Mouse (Mus musculus) macrophage (primary cell): ENCODE results near the gene Hnrnpm. TPM values are rescaled to one million over a fixed set of nuclear protein-coding genes. Genes with fewer than 3 reads are reported as not detected.
"Not testable (repeated sequence)": the region's sequence is repeated elsewhere in the genome, so short reads cannot be mapped to it uniquely, and the experiment has no call there.

Experiments used
- H3K27ac ChIP-seq: fragments of 350-480 bp; formaldehyde crosslinking; 2 replicates; pipeline ENCODE4 v1.9.0; 2021
- H3K36me3 ChIP-seq: fragments of 350-480 bp; formaldehyde crosslinking; 2 replicates; pipeline ENCODE4 v1.9.0; 2021; ENCODE audit errors: inconsistent target
- H3K4me3 ChIP-seq: fragments of 350-480 bp; formaldehyde crosslinking; 2 replicates; pipeline ENCODE4 v1.9.0; 2021; ENCODE audit errors: inconsistent target
- H3K79me2 ChIP-seq: fragments of 350-480 bp; formaldehyde crosslinking; 2 replicates; pipeline ENCODE4 v1.9.0; 2021; ENCODE audit errors: inconsistent target
- WGBS: methylation state at CpG from one replicate; pipeline ENCODE4 v1.1.7; 2026; ENCODE audit warnings: inconsistent platforms; ENCODE audit not compliant: missing documents; 5-methylcytosine and 5-hydroxymethylcytosine counted together
- polyA plus RNA-seq: library from polyadenylated mRNA; stranded (reverse); fragments of 250-400 nt; gene quantifications from 3 replicates; pipeline ENCODE4 v1.2.4, GENCODE M21; 2018; ENCODE audit warnings: inconsistent platforms
- total RNA-seq, 78 experiments: library from RNA; depleted of rRNA; stranded (reverse); fragments of 250-400 nt; gene quantifications; 1 replicate in 9 of 78; 2 replicates in 24 of 78; 3 replicates in 43 of 78; 4 replicates in 2 of 78; pipeline ENCODE4 v1.2.4; 2018; ENCODE audit warnings: inconsistent platforms in 56 of 78

The Hnrnpm gene
- 1,000 to 10,000 TPM in 2 of 26 experiments, 100 to 1,000 TPM in 24; 632 to 1,038 (median 821) TPM for total RNA-seq (2018; cell fraction: chromatin; rRNA removed)
- 100 to 1,000 TPM; 104 to 184 (median 143) TPM for total RNA-seq (2018; cell fraction: cytosol; rRNA removed)
- 100 to 1,000 TPM; 322 to 672 (median 460) TPM for total RNA-seq (2018; cell fraction: nucleus; rRNA removed)
- 138 to 351 TPM (median 174 TPM) in 3 replicates for polyA plus RNA-seq

DNA sequence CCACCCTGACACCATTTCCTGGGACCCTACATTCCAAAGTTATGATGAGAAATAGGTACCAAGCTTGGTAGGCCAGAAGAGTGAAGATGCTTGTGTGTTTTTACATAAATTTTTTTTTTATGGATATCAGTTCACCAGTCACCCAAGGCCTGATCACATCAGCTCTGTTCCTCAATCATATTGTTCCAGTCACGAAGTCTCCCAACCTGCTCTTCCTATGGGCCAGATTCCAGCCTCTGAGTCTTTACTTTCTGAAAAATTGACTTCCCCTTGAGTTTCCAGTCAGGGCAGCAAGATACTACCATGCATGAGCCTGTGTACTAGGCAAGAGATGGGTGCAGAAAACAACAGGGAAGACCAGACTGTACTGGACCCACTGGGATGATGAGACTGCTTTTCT lies at the start of gene Hnrnpm:
Gene Hnrnpm, minus strand, starts transcription at position 101 of the 400 bp plus-strand sequence.
- 100% methylated on average over 1 of the region's 1 CpGs for WGBS
- peaks cover 4% of the 10 kb centered on the region; the same call in 1 of the 2 replicates for H3K36me3 ChIP-seq
- peaks cover 34% of the 10 kb centered on the region for H3K79me2 ChIP-seq
- peak within 1 kb of the TSS; percentile 71 for H3K4me3 ChIP-seq
- H3K27ac ChIP-seq: 0 out of 2 replicates have a peak within 1 kb of the TSS, but pooled peaks have one; percentile 25

DNA sequence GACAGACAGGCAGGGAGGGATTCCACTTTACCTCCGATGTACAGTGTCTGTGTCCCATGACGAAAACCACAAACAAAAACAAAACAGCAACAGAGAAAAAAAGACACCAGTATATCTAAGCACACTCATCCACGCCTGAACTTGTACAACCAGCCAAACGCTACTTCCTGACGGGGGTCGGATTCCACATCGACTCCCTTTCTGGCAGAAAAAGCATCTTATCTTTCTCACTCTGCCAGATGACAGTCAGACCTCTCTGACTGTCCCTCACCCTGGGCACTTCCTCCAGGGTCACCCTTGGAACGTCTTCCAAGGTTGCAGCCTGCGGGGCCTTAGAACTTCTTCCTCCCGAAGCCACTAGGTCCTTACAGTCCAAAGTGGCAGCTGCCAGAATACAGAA lies 46.9 kb upstream of the Hnrnpm start:
- 94% methylated on average over 10 of the region's 10 CpGs for WGBS
- H3K27ac ChIP-seq, H3K36me3 ChIP-seq, H3K4me3 ChIP-seq, H3K79me2 ChIP-seq: not testable (repeated sequence)

DNA sequence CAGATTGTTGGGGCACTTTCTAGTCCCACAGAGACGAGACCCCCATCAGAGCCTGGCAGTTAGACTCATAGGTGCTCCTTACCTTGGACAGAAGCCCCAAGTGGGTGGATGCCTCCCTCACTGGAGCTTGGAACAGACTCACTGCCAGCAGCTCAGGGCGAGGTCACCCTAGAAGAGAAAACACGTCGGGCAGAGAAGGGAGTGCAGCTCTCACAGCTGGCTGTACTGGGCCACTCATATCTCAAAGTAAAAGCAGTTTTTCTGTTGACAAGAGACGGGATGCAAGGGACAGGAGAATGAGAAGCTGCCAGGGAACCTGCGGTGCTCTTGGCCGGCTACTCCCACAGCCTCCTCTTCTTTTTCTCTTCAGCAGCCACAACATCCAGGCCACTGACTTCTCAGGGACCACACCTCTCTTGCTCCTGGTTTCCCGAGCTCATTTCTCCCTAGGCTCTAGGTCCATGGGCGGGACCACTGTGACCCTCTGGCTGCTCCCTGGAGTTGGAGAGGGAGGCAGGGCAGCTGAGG lies 46.0 kb upstream of the Hnrnpm start:
- not testable (repeated sequence) for H3K27ac ChIP-seq, H3K79me2 ChIP-seq, H3K36me3 ChIP-seq, H3K4me3 ChIP-seq
- WGBS: 94% methylated on average over 9 of the region's 9 CpGs

DNA sequence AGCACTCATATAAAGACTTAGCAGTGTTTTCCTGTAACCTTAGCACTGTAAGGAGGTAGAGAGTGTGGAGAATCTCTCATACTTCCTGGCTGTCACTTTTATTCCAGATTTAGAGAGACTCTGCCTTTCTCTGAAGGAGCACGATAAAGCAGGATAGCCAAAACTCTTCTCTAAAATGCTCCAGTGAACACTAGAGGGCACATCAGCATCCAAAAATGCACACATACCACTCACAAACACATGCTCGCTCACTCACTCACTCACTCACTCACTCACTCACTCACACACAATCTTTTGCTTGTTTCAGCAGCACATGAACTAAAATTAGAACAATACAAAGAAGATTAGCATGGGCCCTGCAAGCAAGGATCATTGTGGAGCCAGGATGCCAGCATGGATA lies 42.6 kb upstream of the Hnrnpm start:
- H3K36me3 ChIP-seq: no peaks in the 10 kb centered on the region
- WGBS: 42% methylated on average over 2 of the region's 2 CpGs
- no peak overlapping the region for H3K27ac ChIP-seq
- no peak overlapping the region for H3K4me3 ChIP-seq
- no peaks in the 10 kb centered on the region for H3K79me2 ChIP-seq

DNA sequence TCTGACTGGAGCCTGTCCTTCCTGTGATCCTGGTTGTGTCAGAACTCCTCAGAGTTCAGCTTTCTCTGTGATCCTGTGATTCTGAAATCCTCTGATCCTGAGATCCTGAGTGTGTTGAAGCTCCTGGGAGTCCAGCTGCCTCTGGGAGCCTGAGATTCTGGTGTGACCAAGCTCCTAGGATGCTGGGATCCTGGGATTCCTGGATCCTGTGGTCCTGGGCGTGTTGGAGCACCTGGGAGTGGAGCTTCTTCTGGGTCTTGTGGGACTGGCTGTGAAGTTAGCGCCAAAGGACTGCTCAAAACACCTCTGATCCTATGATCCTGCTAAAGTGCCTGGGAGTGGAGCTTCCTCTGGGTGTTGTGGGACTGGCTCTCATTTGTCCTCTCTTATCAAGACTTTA lies 41.7 kb upstream of the Hnrnpm start:
- Histone ChIP-seq H3K79me2 (no peaks in the 10 kb centered on the region), H3K36me3 (no peaks in the 10 kb centered on the region), H3K27ac (no peak overlapping the region), H3K4me3 (no peak overlapping the region)
- 86% methylated on average over 2 of the region's 2 CpGs for WGBS

DNA sequence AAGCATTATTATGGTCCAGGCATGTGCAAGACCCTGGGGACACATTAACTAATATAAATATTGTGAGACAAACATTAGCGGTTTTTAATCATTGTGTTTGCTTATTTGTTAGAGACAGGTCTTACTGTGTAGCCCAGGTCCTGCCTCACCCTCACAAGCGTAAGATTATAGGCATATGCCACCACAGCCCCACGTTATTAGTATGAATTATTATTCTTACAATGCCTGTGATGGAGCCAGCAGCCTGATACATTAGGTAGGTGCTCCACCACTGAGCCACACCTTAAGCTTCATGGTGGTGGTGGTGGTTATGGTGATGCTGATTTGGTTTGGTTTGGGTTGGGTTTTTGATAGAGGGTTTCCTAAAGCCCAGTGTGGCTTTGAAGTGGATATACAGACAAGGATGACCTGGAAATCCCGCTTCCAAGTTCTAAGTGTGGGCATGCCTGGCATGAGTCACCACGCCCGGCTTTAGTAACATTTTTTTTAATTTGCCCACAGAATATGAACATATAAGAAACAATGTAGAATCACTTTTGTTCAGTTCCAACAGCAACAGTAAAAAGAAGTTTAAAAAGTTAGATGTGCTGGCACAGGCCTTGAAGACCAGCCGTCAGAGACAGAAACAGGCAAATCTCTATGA lies 33.2 kb upstream of the Hnrnpm start:
- WGBS: 95% methylated on average over 7 of the region's 7 CpGs
- H3K27ac ChIP-seq: no peak overlapping the region
- H3K36me3 ChIP-seq: no peaks in the 10 kb centered on the region
- peaks cover 22% of the 10 kb centered on the region; the same call in 1 of the 2 replicates for H3K79me2 ChIP-seq
- H3K4me3 ChIP-seq: no peak overlapping the region

DNA sequence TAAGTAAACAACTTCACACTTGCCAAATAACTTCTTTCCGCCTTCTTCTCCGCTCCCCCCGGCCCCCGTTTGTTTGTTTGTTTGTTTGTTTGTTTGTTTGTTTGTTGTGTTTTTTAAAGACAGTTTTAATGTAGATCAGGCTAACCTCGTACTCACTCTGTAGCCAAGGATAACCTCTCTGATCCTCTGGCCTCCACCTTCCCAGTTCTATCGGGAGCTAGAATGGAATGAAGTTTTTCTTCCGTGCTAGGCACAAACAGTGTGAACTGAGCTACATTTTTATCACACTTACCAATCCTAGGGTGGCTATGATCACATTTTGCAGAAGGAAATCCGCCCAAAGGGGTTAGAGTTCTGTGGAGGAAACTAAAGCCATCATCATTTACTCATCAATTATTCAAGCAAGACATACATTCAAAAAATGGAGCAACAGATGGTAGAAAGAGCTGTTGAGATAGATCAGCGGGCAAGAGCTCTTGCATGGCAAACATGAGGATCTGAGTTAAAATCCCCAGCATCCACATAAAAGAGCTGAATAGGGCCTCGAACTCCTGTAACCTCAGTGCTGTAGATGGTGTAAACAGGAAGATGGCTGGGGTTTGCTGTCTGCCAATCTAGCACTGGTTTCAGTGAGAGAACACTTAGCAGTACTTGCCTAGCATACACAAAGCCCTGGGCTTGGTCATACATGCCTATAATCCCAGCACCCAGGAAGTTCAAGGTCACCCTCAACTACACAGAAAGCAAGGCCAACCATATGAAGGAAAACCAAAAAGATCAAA lies 32.5 kb upstream of the Hnrnpm start:
- H3K4me3 ChIP-seq: no peak overlapping the region
- WGBS: 60% methylated on average over 10 of the region's 10 CpGs
- no peaks in the 10 kb centered on the region for H3K36me3 ChIP-seq
- H3K27ac ChIP-seq: no peak overlapping the region
- peaks cover 29% of the 10 kb centered on the region; the same call in 1 of the 2 replicates for H3K79me2 ChIP-seq

DNA sequence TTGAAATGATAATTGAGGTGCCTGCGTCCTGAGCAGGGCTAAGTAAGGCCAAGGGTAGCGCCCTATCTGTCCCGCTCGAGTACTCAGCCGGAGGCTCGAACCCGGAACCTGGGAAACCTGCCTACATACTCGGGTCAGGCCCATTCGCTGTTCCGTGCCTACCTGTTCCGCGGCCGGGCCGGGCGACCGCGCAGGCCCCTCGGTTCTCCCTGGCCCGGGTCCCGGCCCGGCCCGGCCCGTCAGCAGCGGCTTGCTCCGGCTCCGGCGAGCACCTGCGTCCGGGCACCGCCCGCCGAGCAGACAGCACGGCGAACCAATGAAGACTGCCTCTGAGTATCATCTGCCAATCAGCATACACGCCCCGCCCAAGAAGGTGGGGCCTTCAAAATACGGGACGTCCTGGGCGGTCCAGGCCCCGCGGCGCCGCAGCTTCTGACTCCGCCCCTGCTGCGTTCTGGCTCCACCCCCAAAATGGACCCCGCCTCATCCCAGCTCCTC lies 31.8 kb upstream of the Hnrnpm start, which contains the start of gene March2:
Gene March2, minus strand, starts transcription at position 287 of the 498 bp plus-strand sequence.
- WGBS: under 1% methylated on average over 35 of the region's 46 CpGs
- Histone ChIP-seq H3K4me3 (peak within 1 kb of the TSS; percentile 93), H3K27ac (peak within 1 kb of the TSS; percentile 29; the same call in 1 of the 2 replicates), H3K36me3 (no peaks in the 10 kb centered on the region), H3K79me2 (peaks cover 34% of the 10 kb centered on the region; the same call in 1 of the 2 replicates)

DNA sequence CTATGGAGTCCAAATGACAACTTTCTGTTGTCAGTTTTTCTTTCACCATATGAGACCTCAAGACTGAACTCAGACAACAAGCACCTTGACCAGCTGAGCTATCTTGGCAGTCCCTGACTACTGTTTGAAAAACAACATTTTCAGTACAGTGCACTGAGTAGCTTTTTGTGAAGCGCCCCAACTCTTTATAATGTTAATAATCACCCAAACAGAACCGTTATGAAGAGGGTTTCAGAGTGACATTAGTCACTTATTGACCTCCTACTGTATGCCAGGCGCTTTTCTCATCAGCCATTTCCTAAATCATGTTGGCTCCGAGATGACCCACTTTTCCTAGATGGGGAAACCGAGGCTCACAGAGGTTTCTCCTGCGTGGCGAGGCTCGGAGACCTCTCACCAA lies 31.3 kb upstream of the Hnrnpm start:
- H3K27ac ChIP-seq: peak overlapping the region; percentile 29; the same call in 1 of the 2 replicates
- H3K4me3 ChIP-seq: peak overlapping the region; percentile 93
- peaks cover 39% of the 10 kb centered on the region; the same call in 1 of the 2 replicates for H3K79me2 ChIP-seq
- 8% methylated on average over 8 of the region's 8 CpGs for WGBS
- no peaks in the 10 kb centered on the region for H3K36me3 ChIP-seq

DNA sequence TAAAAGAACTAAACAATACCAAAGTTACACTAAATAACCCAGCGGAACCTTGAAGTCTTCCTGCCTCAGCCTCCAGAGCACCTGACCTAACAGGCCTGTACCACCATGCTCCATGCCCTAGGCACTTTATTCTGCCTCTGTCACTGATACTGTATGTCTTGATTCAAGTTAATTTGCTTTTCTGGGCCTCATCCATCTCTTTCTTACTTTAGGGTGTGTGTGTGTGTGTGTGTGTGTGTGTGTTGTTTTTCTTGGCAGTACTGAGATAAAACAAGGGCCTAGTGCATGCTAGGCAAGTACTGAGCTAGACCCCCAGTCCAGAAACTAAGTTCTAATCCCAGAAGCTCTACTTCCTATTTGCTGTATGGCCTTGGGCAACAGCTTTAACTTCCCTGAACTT lies 30.6 kb upstream of the Hnrnpm start:
- Histone ChIP-seq H3K79me2 (peaks cover 45% of the 10 kb centered on the region; the same call in 1 of the 2 replicates), H3K27ac (no peak overlapping the region), H3K36me3 (no peaks in the 10 kb centered on the region), H3K4me3 (no peak overlapping the region)
- 100% methylated on average over 1 of the region's 1 CpGs for WGBS

DNA sequence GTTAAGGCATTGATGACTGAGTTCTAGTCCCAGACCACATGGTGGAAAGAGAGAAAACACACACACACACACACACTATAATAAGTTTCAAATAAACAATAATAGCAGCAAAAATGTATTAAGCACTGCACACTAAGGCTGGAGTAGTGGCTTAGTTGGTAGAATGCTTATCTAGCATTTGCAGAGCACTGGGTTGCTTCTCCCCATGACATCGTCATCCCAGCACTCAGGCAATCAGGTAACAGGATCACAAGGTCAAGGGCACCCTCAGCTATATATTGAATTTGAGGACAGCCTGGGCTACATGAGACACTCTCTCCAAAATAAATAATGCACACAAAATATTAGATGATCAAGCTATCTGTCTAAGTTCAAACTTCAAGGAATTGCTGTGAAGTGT lies 28.1 kb upstream of the Hnrnpm start:
- no peak overlapping the region for H3K27ac ChIP-seq
- no peak overlapping the region for H3K4me3 ChIP-seq
- H3K79me2 ChIP-seq: peaks cover 57% of the 10 kb centered on the region; the same call in 1 of the 2 replicates
- WGBS: 100% methylated on average over 1 of the region's 1 CpGs
- peaks cover under 1% of the 10 kb centered on the region; the same call in 1 of the 2 replicates for H3K36me3 ChIP-seq

DNA sequence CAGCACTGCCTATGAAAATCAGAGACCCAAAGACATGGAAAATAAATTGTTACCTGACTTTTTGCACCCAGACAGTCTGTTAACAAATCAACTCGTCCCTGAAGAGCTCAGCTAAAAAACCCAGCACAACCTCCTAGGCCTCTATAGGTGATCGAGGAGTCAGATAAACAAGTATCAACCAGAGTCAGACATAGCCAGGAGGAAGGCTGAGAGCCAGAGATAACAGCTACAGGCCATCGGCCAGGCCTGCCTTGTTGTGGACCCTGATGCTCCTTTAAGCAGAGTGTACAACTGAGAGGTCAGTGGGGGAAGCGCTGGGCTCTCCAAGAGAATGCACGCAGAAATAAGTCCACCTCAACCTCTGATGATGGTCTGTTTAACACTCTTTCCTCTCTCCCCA lies 26.6 kb upstream of the Hnrnpm start:
- H3K36me3 ChIP-seq: peaks cover 16% of the 10 kb centered on the region
- H3K27ac ChIP-seq: no peak overlapping the region
- H3K4me3 ChIP-seq: no peak overlapping the region
- WGBS: 58% methylated on average over 5 of the region's 5 CpGs
- H3K79me2 ChIP-seq: peaks cover 57% of the 10 kb centered on the region; the same call in 1 of the 2 replicates

DNA sequence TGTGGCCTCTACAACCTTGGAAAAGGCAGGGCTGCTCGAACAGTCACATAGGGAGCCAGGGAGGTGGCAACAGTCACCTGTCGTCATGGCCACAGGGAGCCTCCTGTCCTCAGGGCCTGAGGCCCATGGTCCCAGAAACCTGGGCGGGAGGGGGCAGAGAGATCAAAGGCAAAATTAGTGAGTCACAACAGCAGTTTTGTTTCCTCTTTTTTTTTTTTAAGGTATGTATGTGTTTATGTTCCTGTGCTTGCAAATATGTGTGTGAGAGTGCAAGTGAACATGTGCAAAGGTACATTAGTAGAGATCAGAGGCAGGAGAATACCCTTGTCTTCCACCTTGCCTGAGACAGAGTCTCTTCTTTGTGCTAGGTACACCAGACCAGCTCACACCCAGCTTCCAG lies 23.2 kb upstream of the Hnrnpm start:
- Histone ChIP-seq H3K4me3 (no peak overlapping the region), H3K36me3 (peaks cover 27% of the 10 kb centered on the region), H3K79me2 (peaks cover 36% of the 10 kb centered on the region; the same call in 1 of the 2 replicates), H3K27ac (no peak overlapping the region)
- 88% methylated on average over 3 of the region's 3 CpGs for WGBS

DNA sequence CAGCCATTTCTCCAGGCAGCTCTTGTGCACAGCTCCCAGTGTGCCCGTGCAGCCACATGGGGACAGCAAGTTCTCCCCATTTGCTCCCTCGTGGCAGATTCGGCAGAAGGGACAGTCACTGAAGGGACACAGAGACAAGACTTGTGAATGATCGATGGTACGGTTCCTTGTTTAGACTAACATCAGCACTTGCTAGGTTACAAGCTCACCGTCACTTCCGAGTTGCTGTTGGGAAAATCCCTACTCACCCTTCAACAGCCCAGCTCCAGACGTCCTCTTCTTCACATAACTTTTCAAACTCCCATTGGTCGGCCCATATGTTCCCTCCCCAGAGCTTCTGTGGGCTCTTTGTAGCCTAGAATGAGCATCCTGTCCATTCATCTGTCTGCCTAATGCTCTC lies 16.4 kb upstream of the Hnrnpm start:
- Histone ChIP-seq H3K36me3 (peaks cover 24% of the 10 kb centered on the region), H3K79me2 (no peaks in the 10 kb centered on the region), H3K27ac (no peak overlapping the region), H3K4me3 (no peak overlapping the region)
- 85% methylated on average over 9 of the region's 9 CpGs for WGBS
